Mouse (Mus musculus): Measurements from ENCODE around the gene Opalin. TPM values are rescaled to one million over a fixed set of nuclear protein-coding genes. Genes with fewer than 3 reads are reported as not detected.

Gene Opalin
- total and polyA plus RNA-seq, 2 experiments from 2014 or later: not detected

- H3K4me2 ChIP-seq (ENCODE audit: low read depth, low read length): no peak overlapping the region
- H3K27ac ChIP-seq: no peak overlapping the region
- DNase-seq (ENCODE audit: low spot score) (no peak), ATAC-seq (no peak)
- H3K27me3 ChIP-seq (ENCODE audit: insufficient read depth, low read length): no peaks in the 10 kb centered on the region
- H3K36me3 ChIP-seq (ENCODE audit: insufficient read depth, low read length): no peaks in the 10 kb centered on the region
- WGBS: 78% methylated on average over 4 of the region's 4 CpGs
- H3K9me3 ChIP-seq (ENCODE audit: low read length): no peaks in the 10 kb centered on the region
- H3K4me1 ChIP-seq (ENCODE audit: insufficient read depth, low read length): no peaks in the 10 kb centered on the region
- H3K4me3 ChIP-seq (ENCODE audit: low read length): no peak overlapping the region
- no peak for TF ChIP-seq CTCF (IDR thresholded peaks at IDR 0.05; ENCODE audit: low read depth)
- no peak overlapping the region for H3K9ac ChIP-seq (replicated peaks; ENCODE audit: low read length)
Measured at GRCm38 (mm10) chr19:41035809-41036551, 40.9 kb downstream of the Opalin start.

- Histone ChIP-seq H3K9me3 (ENCODE audit: low read length) (no peaks in the 10 kb centered on the region), H3K27me3 (ENCODE audit: insufficient read depth, low read length) (no peaks in the 10 kb centered on the region), H3K4me2 (ENCODE audit: low read depth, low read length) (no peak overlapping the region), H3K36me3 (ENCODE audit: insufficient read depth, low read length) (no peaks in the 10 kb centered on the region), H3K4me1 (ENCODE audit: insufficient read depth, low read length) (no peaks in the 10 kb centered on the region), H3K27ac (no peak overlapping the region), H3K9ac (replicated peaks; ENCODE audit: low read length) (no peak overlapping the region), H3K4me3 (ENCODE audit: low read length) (no peak overlapping the region)
- 82% methylated on average over 6 of the region's 6 CpGs for WGBS
- TF ChIP-seq CTCF (IDR thresholded peaks at IDR 0.05; ENCODE audit: low read depth): no peak
- no peak for ATAC-seq
- no peak for DNase-seq (ENCODE audit: low spot score)
Measured at GRCm38 (mm10) chr19:41031869-41032268, 45.0 kb downstream of the Opalin start.

- Histone ChIP-seq H3K9ac (replicated peaks; ENCODE audit: low read length) (no peak overlapping the region), H3K9me3 (ENCODE audit: low read length) (no peaks in the 10 kb centered on the region), H3K4me2 (ENCODE audit: low read depth, low read length) (no peak overlapping the region), H3K36me3 (ENCODE audit: insufficient read depth, low read length) (no peaks in the 10 kb centered on the region), H3K27ac (no peak overlapping the region), H3K4me3 (ENCODE audit: low read length) (no peak overlapping the region), H3K4me1 (ENCODE audit: insufficient read depth, low read length) (no peaks in the 10 kb centered on the region), H3K27me3 (ENCODE audit: insufficient read depth, low read length) (no peaks in the 10 kb centered on the region)
- no peak for DNase-seq (ENCODE audit: low spot score)
- 84% methylated on average over 11 of the region's 11 CpGs for WGBS
- ATAC-seq: no peak
- TF ChIP-seq CTCF (IDR thresholded peaks at IDR 0.05; ENCODE audit: low read depth): no peak
Measured at GRCm38 (mm10) chr19:41031009-41031408, 45.9 kb downstream of the Opalin start.

- H3K4me2 ChIP-seq (ENCODE audit: low read depth, low read length): no peak overlapping the region
- no peaks in the 10 kb centered on the region for H3K27me3 ChIP-seq (ENCODE audit: insufficient read depth, low read length)
- WGBS: 36% methylated on average over 6 of the region's 6 CpGs
- no peaks in the 10 kb centered on the region for H3K9me3 ChIP-seq (ENCODE audit: low read length)
- H3K9ac ChIP-seq (replicated peaks; ENCODE audit: low read length): no peak overlapping the region
- no peak overlapping the region for H3K27ac ChIP-seq
- no peak overlapping the region for H3K4me3 ChIP-seq (ENCODE audit: low read length)
- TF ChIP-seq CTCF (IDR thresholded peaks at IDR 0.05; ENCODE audit: low read depth): no peak
- H3K4me1 ChIP-seq (ENCODE audit: insufficient read depth, low read length): no peaks in the 10 kb centered on the region
- DNase-seq (ENCODE audit: low spot score): no peak
- no peak for ATAC-seq
- no peaks in the 10 kb centered on the region for H3K36me3 ChIP-seq (ENCODE audit: insufficient read depth, low read length)
Measured at GRCm38 (mm10) chr19:41030161-41030560, 46.8 kb downstream of the Opalin start.

- Histone ChIP-seq H3K9me3 (ENCODE audit: low read length) (no peaks in the 10 kb centered on the region), H3K4me2 (ENCODE audit: low read depth, low read length) (no peak within 1 kb of the TSS), H3K27me3 (ENCODE audit: insufficient read depth, low read length) (no peaks in the 10 kb centered on the region), H3K4me3 (ENCODE audit: low read length) (no peak within 1 kb of the TSS), H3K9ac (replicated peaks; ENCODE audit: low read length) (no peak within 1 kb of the TSS), H3K27ac (no peak within 1 kb of the TSS), H3K36me3 (ENCODE audit: insufficient read depth, low read length) (no peaks in the 10 kb centered on the region), H3K4me1 (ENCODE audit: insufficient read depth, low read length) (no peaks in the 10 kb centered on the region)
- WGBS: 95% methylated on average over 6 of the region's 6 CpGs
- ATAC-seq: no peak
- no peak for DNase-seq (ENCODE audit: low spot score)
- TF ChIP-seq CTCF (IDR thresholded peaks at IDR 0.05; ENCODE audit: low read depth): no peak
Measured at GRCm38 (mm10) chr19:41029219-41029618, 47.7 kb downstream of the Opalin start, which contains the start of gene Dntt. Gene Dntt (plus strand): TSS chr19:41029275.

GRCm38 (mm10) chr19:41027601-41028000, 49.3 kb downstream of the Opalin start:
- H3K27ac ChIP-seq: no peak overlapping the region
- DNase-seq (ENCODE audit: low spot score) (no peak), ATAC-seq (no peak)
- H3K4me2 ChIP-seq (ENCODE audit: low read depth, low read length): no peak overlapping the region
- no peaks in the 10 kb centered on the region for H3K4me1 ChIP-seq (ENCODE audit: insufficient read depth, low read length)
- no peak for TF ChIP-seq CTCF (IDR thresholded peaks at IDR 0.05; ENCODE audit: low read depth)
- H3K9ac ChIP-seq (replicated peaks; ENCODE audit: low read length): no peak overlapping the region
- H3K27me3 ChIP-seq (ENCODE audit: insufficient read depth, low read length): no peaks in the 10 kb centered on the region
- WGBS: 91% methylated on average over 9 of the region's 9 CpGs
- H3K36me3 ChIP-seq (ENCODE audit: insufficient read depth, low read length): no peaks in the 10 kb centered on the region
- H3K9me3 ChIP-seq (ENCODE audit: low read length): no peaks in the 10 kb centered on the region
- no peak overlapping the region for H3K4me3 ChIP-seq (ENCODE audit: low read length)

GRCm38 (mm10) chr19:41027024-41027423, 49.9 kb downstream of the Opalin start:
- Histone ChIP-seq H3K27ac (no peak overlapping the region), H3K4me1 (ENCODE audit: insufficient read depth, low read length) (no peaks in the 10 kb centered on the region), H3K4me2 (ENCODE audit: low read depth, low read length) (no peak overlapping the region), H3K9ac (replicated peaks; ENCODE audit: low read length) (no peak overlapping the region), H3K27me3 (ENCODE audit: insufficient read depth, low read length) (no peaks in the 10 kb centered on the region), H3K4me3 (ENCODE audit: low read length) (no peak overlapping the region), H3K9me3 (ENCODE audit: low read length) (no peaks in the 10 kb centered on the region), H3K36me3 (ENCODE audit: insufficient read depth, low read length) (no peaks in the 10 kb centered on the region)
- ATAC-seq (no peak), DNase-seq (ENCODE audit: low spot score) (no peak)
- no peak for TF ChIP-seq CTCF (IDR thresholded peaks at IDR 0.05; ENCODE audit: low read depth)
- WGBS: 80% methylated on average over 5 of the region's 5 CpGs
